Mouse (Mus musculus) stomach, embryonic 14.5 days (tissue): ENCODE data around the gene Olfr1412. TPM values are rescaled to one million over a fixed set of nuclear protein-coding genes. Genes with fewer than 3 reads are reported as not detected.

ENCODE experiments used
- ATAC-seq: fragments of 200-750 bp; cut with Nextera tagmentation; 2 replicates; pipeline ENCODE4 v1.8.0; 2017; ENCODE audit warnings: low read depth, moderate TSS enrichment; ENCODE audit not compliant: insufficient number of reproducible peaks, insufficient read depth, low FRiP score
- H3K27ac ChIP-seq: fragments of 300-500 bp; sonication (generic); 2 replicates; pipeline ENCODE4 v1.5.1; 2014; ENCODE audit warnings: mild to moderate bottlenecking, low read length, moderate library complexity, mixed read lengths
- H3K27me3 ChIP-seq: fragments of 300-500 bp; sonication (generic); 2 replicates; pipeline ENCODE4 v1.6.1; 2014; ENCODE audit warnings: low read length, control low read depth, mixed read lengths; ENCODE audit not compliant: control insufficient read depth, insufficient read depth
- H3K36me3 ChIP-seq: fragments of 300-500 bp; sonication (generic); 2 replicates; pipeline ENCODE4 v1.6.1; 2014; ENCODE audit warnings: mild to moderate bottlenecking, control low read depth, low read length, moderate library complexity, mixed read lengths; ENCODE audit not compliant: control insufficient read depth, insufficient read depth
- H3K4me1 ChIP-seq: fragments of 300-500 bp; sonication (generic); 2 replicates; pipeline ENCODE4 v1.6.1; 2014; ENCODE audit warnings: low read length, control low read depth, mixed read lengths; ENCODE audit not compliant: control insufficient read depth, insufficient read depth
- H3K4me2 ChIP-seq: fragments of 300-500 bp; sonication (generic); replicated peaks from 2 replicates; pipeline ENCODE4 v1.6.1; 2014; ENCODE audit warnings: low read depth, low read length, control low read depth
- H3K4me3 ChIP-seq: fragments of 300-500 bp; sonication (generic); 2 replicates; pipeline ENCODE4 v1.5.1; 2014; ENCODE audit warnings: low read depth, low read length, control low read depth
- H3K9ac ChIP-seq: fragments of 300-500 bp; sonication (generic); replicated peaks from 2 replicates; pipeline ENCODE4 v1.6.1; 2014; ENCODE audit warnings: low read depth, mild to moderate bottlenecking, control low read depth, low read length, moderate library complexity, mixed read lengths
- H3K9me3 ChIP-seq: fragments of 300-500 bp; sonication (generic); 2 replicates; pipeline ENCODE4 v1.6.1; 2016; ENCODE audit warnings: low read depth, low read length, control low read depth; ENCODE audit not compliant: control insufficient read depth
- WGBS: fragments of 180-500 bp; shearing (Covaris S2); extraction: QIAGEN DNeasy Blood & Tissue Kit; methylation state at CpG from one replicate; pipeline ENCODE4 v1.1.7; 2014; 5-methylcytosine and 5-hydroxymethylcytosine counted together
- polyA plus RNA-seq: library from polyadenylated mRNA; unstranded; fragments of >200 nt; fragmentation: Nextera tagmentation; extraction: Ambion mirVana; gene quantifications from 2 replicates; pipeline ENCODE4 v1.2.1, GENCODE M21; 2014

Gene Olfr1412
- polyA plus RNA-seq, result not detected in 2 replicates

DNA sequence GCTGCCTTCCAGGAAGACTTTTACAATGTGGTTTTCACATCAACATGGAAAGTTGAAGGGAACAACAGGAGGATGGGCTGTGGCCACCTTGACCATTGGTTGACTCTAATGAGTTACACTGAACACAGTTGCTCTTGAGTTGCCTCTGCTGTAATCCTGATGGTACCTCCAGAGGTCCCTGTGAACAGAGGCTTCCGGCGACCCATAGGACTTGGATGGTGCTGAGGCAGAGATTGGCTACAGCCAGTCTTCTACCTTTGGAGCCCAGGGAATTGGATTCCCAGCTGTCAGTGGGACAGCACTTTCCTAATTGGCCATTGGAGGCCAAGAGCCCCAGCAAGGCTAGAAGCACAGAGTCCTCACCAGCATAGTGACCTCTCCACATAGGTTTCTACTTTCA, at the start of gene Olfr1412:
TSS of gene Olfr1412 (plus strand) at position 301 of the 400 bp plus-strand sequence.
- no peaks in the 10 kb centered on the region for H3K9me3 ChIP-seq
- H3K36me3 ChIP-seq, result no peaks in the 10 kb centered on the region
- no peak within 1 kb of the TSS for H3K4me3 ChIP-seq
- H3K4me1 ChIP-seq, result no peaks in the 10 kb centered on the region
- no peak within 1 kb of the TSS for H3K9ac ChIP-seq
- WGBS, result 79% methylated on average over 2 of the region's 2 CpGs
- H3K27me3 ChIP-seq, result no peaks in the 10 kb centered on the region
- no peak within 1 kb of the TSS for H3K4me2 ChIP-seq
- H3K27ac ChIP-seq, result no peak within 1 kb of the TSS
- no peak for ATAC-seq

DNA sequence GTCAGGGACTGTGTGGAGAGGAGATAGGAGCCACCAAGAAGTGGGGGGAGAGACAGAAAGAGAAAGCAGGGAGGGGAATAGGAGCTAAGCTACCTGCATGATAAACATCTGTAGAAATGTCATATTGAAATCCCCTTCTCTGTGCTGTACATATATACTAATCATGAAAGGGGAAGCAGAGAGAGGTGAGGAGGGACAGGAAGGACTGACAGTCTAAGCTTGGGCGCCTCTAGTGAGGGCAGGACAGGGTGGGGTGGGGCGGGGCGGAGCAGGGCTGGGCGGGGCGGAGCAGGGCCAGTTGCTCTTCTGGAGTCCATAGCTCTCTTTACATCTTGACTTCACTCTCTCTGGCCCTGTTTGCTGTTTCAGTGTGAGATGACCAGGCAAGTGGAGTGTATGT, 48.6 kb upstream of the Olfr1412 start:
- ATAC-seq, result no peak
- WGBS, result 27% methylated on average over 5 of the region's 5 CpGs
- no peaks in the 10 kb centered on the region for H3K4me1 ChIP-seq
- H3K36me3 ChIP-seq, result no peaks in the 10 kb centered on the region
- H3K9ac ChIP-seq, result no peak overlapping the region
- no peaks in the 10 kb centered on the region for H3K9me3 ChIP-seq
- H3K27me3 ChIP-seq, result no peaks in the 10 kb centered on the region
- no peak overlapping the region for H3K27ac ChIP-seq
- no peak overlapping the region for H3K4me3 ChIP-seq
- no peak overlapping the region for H3K4me2 ChIP-seq

GRCm38 (mm10) chr1:92539071-92539470, 46.5 kb upstream of the Olfr1412 start:
- Histone ChIP-seq H3K4me1 (no peaks in the 10 kb centered on the region), H3K36me3 (no peaks in the 10 kb centered on the region), H3K4me2 (no peak overlapping the region), H3K9ac (no peak overlapping the region), H3K27me3 (no peaks in the 10 kb centered on the region), H3K4me3 (no peak overlapping the region), H3K27ac (no peak overlapping the region), H3K9me3 (no peaks in the 10 kb centered on the region)
- 48% methylated on average over 2 of the region's 2 CpGs for WGBS
- no peak for ATAC-seq

DNA sequence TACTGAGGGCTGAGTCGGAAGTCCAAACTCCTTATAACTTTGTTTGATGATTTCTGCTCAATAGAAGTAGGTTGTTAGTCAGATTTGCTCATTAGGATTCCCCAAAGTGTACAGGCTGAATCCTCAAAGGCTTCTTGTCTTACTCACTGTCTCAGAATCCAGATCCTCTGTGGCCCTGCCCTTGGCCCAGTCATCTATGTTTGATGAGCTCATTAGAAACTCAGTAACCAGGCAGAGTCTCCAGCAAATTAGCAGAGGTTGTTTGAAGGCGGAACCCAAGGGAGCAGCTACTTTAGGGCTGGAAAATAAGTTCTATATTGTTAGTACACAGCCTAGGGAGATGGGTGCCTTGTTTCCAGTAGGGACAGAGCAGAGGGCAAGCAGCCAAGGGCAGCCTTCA, 39.6 kb upstream of the Olfr1412 start:
- no peak for ATAC-seq
- H3K9me3 ChIP-seq, result no peaks in the 10 kb centered on the region
- H3K4me1 ChIP-seq, result no peaks in the 10 kb centered on the region

GRCm38 (mm10) chr1:92571022-92571421, 14.6 kb upstream of the Olfr1412 start, which contains the start of gene Olfr1413:
Gene Olfr1413, plus strand, starts transcription at chr1:92571322.
- H3K27ac ChIP-seq, result no peak within 1 kb of the TSS
- no peak within 1 kb of the TSS for H3K9ac ChIP-seq
- WGBS, result 83% methylated on average over 3 of the region's 3 CpGs
- H3K27me3 ChIP-seq, result no peaks in the 10 kb centered on the region
- H3K4me3 ChIP-seq, result no peak within 1 kb of the TSS
- H3K4me2 ChIP-seq, result no peak within 1 kb of the TSS
- H3K9me3 ChIP-seq, result no peaks in the 10 kb centered on the region
- no peaks in the 10 kb centered on the region for H3K36me3 ChIP-seq
- no peak for ATAC-seq
- H3K4me1 ChIP-seq, result no peaks in the 10 kb centered on the region

More for the DNA sequence above, 39.6 kb upstream of the Olfr1412 start:
- H3K27me3 ChIP-seq, result no peaks in the 10 kb centered on the region
- H3K4me3 ChIP-seq, result no peak overlapping the region
- 81% methylated on average over 2 of the region's 2 CpGs for WGBS
- no peak overlapping the region for H3K4me2 ChIP-seq
- H3K9ac ChIP-seq, result no peak overlapping the region
- no peaks in the 10 kb centered on the region for H3K36me3 ChIP-seq
- no peak overlapping the region for H3K27ac ChIP-seq

DNA sequence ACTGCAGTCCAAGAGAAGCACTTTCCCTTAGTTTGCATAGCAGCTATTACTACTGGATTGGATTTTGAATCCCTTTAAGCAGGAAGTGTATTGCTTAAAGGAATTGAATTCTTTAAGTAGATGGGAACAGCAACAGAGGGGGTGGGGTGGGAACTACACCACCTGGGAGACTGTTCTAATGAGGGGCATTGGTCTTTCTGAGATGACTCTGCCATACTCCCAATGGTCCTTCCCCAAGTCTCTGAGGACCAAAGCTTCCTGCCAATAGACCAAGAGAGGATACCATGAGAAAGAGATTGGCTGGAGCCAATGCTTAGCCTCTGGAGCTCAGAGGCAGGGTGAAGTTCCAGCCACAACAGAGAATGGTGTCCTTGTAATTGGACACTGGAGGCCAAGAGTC, 8.5 kb downstream of the Olfr1412 start, which contains the start of gene Olfr1411:
TSS of gene Olfr1411 (plus strand) at position 301 of the 400 bp plus-strand sequence.
- Histone ChIP-seq H3K36me3 (no peaks in the 10 kb centered on the region), H3K4me2 (no peak within 1 kb of the TSS), H3K4me1 (no peaks in the 10 kb centered on the region), H3K9me3 (no peaks in the 10 kb centered on the region), H3K27ac (no peak within 1 kb of the TSS), H3K27me3 (no peaks in the 10 kb centered on the region), H3K4me3 (no peak within 1 kb of the TSS), H3K9ac (no peak within 1 kb of the TSS)
- ATAC-seq, result no peak

- 88% methylated on average over 3 of the region's 3 CpGs for WGBS
- Histone ChIP-seq H3K36me3 (no peaks in the 10 kb centered on the region), H3K9ac (no peak overlapping the region), H3K9me3 (no peaks in the 10 kb centered on the region), H3K4me1 (no peaks in the 10 kb centered on the region), H3K4me3 (no peak overlapping the region), H3K27ac (no peak overlapping the region), H3K4me2 (no peak overlapping the region), H3K27me3 (no peaks in the 10 kb centered on the region)
- no peak for ATAC-seq
Measured at GRCm38 (mm10) chr1:92596019-92596418, 10.4 kb downstream of the Olfr1412 start.

DNA sequence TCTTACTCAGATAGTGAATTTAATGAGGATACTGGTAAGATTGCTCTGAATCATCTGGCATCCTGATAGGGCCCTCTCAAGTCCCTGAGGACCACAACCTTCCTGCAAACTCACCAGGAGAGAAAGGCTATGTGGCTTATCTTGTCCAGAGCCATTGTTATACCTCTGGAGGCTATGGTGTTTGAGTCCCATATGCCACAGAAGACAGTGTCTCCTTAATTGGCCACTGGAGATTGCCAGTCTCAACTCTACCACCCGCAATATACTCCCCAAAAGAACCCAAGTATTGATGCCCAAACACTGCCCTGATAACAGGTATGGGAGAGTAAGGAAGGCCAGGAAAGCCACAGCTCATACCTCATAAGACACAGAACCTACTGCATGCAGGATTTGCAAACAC, 19.9 kb downstream of the Olfr1412 start, which contains the start of gene Olfr1410:
TSS of gene Olfr1410 (plus strand) at position 301 of the 400 bp plus-strand sequence.
- ATAC-seq, result no peak
- H3K36me3 ChIP-seq, result no peaks in the 10 kb centered on the region
- 85% methylated on average over 1 of the region's 1 CpGs for WGBS

DNA sequence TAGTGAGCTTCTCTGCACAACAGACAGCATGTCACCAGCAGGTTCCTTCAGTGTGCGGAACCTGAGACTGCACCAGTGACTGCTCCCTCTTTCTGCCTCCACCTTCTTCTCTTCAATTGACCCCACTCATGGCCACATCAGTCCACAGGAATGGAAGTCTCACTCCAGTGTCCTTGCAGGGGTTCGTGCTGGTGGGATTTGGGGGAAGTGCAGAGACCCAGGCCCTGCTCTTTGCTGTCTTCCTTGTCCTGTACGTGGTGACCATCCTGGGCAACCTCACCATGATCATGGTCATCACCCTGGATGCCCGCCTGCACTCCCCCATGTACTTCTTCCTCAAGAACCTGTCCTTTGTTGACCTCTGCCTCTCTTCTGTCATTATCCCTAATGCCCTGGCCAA, 22.1 kb downstream of the Olfr1412 start:
- H3K27me3 ChIP-seq, result no peaks in the 10 kb centered on the region
- no peak overlapping the region for H3K4me3 ChIP-seq
- H3K4me2 ChIP-seq, result no peak overlapping the region
- no peak overlapping the region for H3K9ac ChIP-seq
- H3K27ac ChIP-seq, result no peak overlapping the region
- ATAC-seq, result no peak
- no peaks in the 10 kb centered on the region for H3K36me3 ChIP-seq
- H3K4me1 ChIP-seq, result no peaks in the 10 kb centered on the region
- H3K9me3 ChIP-seq, result no peaks in the 10 kb centered on the region
- 75% methylated on average over 4 of the region's 4 CpGs for WGBS

More for the DNA sequence above, 19.9 kb downstream of the Olfr1412 start, which contains the start of gene Olfr1410:
- H3K27ac ChIP-seq, result no peak within 1 kb of the TSS
- no peaks in the 10 kb centered on the region for H3K4me1 ChIP-seq
- no peak within 1 kb of the TSS for H3K4me3 ChIP-seq
- H3K9me3 ChIP-seq, result no peaks in the 10 kb centered on the region
- no peak within 1 kb of the TSS for H3K4me2 ChIP-seq
- H3K9ac ChIP-seq, result no peak within 1 kb of the TSS
- H3K27me3 ChIP-seq, result no peaks in the 10 kb centered on the region
